Mouse (Mus musculus) liver, embryonic 14.5 days (tissue): Measurements from ENCODE around the gene Exosc5. TPM values are rescaled to one million over a fixed set of nuclear protein-coding genes. Genes with fewer than 3 reads are reported as not detected.
A peak's percentile ranks its signal among the peaks of the same experiment; 100 is the strongest.

Experiments
- ATAC-seq: fragments of 200-750 bp; cut with Nextera tagmentation; 2 replicates; pipeline ENCODE4 v1.8.0; 2017; ENCODE audit warnings: moderate number of reproducible peaks, mild to moderate bottlenecking, moderate library complexity; ENCODE audit not compliant: insufficient read depth
- DNase-seq, 3 experiments: peaks; one replicate each; pipeline ENCODE4 v3.0.0-alpha.2; 2012 to 2013; ENCODE audit warnings: low read depth in 3 of 3, low spot score in 3 of 3
- H3K27ac ChIP-seq: fragments of 300-500 bp; sonication (generic); 2 replicates; pipeline ENCODE4 v1.5.1; 2014; ENCODE audit warnings: moderate library complexity, mild to moderate bottlenecking, control low read depth, inconsistent platforms
- H3K27me3 ChIP-seq: fragments of 300-500 bp; sonication (generic); 2 replicates; pipeline ENCODE4 v1.6.1; 2014; ENCODE audit warnings: mild to moderate bottlenecking, low read length, moderate library complexity; ENCODE audit not compliant: control insufficient read depth, insufficient read depth
- H3K36me3 ChIP-seq: fragments of 300-500 bp; sonication (generic); replicated peaks from 2 replicates; pipeline ENCODE4 v1.6.1; 2014; ENCODE audit warnings: low read depth; ENCODE audit not compliant: control insufficient read depth, insufficient read depth
- H3K4me1 ChIP-seq, 2 experiments: fragments of 200-500 bp in 1 of 2; fragments of 300-500 bp in 1 of 2; sonication (generic) in 1 of 2; replicated peaks; 2 replicates each; pipeline ENCODE4 v1.6.1; 2012 to 2014; ENCODE audit warnings: antibody characterized with exemption in 1 of 2, inconsistent platforms in 1 of 2, low read length in 1 of 2; ENCODE audit not compliant: control insufficient read depth in 2 of 2, insufficient read depth in 2 of 2
- H3K4me2 ChIP-seq: fragments of 300-500 bp; sonication (generic); 2 replicates; pipeline ENCODE4 v1.6.1; 2014; ENCODE audit warnings: low read depth, mild to moderate bottlenecking, control low read depth, moderate library complexity
- H3K4me3 ChIP-seq, 2 experiments: fragments of 200-500 bp in 1 of 2; fragments of 300-500 bp in 1 of 2; sonication (generic) in 1 of 2; 2 replicates each; pipeline ENCODE4 v1.5.1; 2012 to 2014; ENCODE audit warnings: low read depth in 2 of 2, low read length in 2 of 2, mild to moderate bottlenecking in 2 of 2, control low read depth in 1 of 2, inconsistent platforms in 1 of 2, moderate library complexity in 1 of 2; ENCODE audit not compliant: insufficient read depth in 1 of 2
- H3K9ac ChIP-seq: fragments of 300-500 bp; sonication (generic); replicated peaks from 2 replicates; pipeline ENCODE4 v1.6.1; 2014; ENCODE audit warnings: mild to moderate bottlenecking, control low read depth, moderate library complexity
- H3K9me3 ChIP-seq: fragments of 300-500 bp; sonication (generic); 2 replicates; pipeline ENCODE4 v1.6.1; 2016; ENCODE audit warnings: low read length, mixed read lengths; ENCODE audit not compliant: control insufficient read depth
- CTCF ChIP-seq: IDR thresholded peaks from 2 replicates; pipeline ENCODE4 v1.5.1; 2016; ENCODE audit warnings: antibody characterized with exemption, low read depth, control low read depth
- EP300 ChIP-seq: IDR thresholded peaks from 2 replicates; pipeline ENCODE4 v1.6.1; 2016; ENCODE audit warnings: antibody characterized with exemption, low read depth
- WGBS: fragments of 180-500 bp; shearing (Covaris S2); extraction: QIAGEN DNeasy Blood & Tissue Kit; methylation state at CpG from one replicate; pipeline ENCODE4 v1.1.7; 2014; ENCODE audit not compliant: insufficient replicate concordance; 5-methylcytosine and 5-hydroxymethylcytosine counted together
- polyA plus RNA-seq, 2 experiments: library from polyadenylated mRNA; depleted of rRNA in 1 of 2; stranded (reverse) in 1 of 2; unstranded in 1 of 2; fragments of >200 nt; fragmentation: Nextera tagmentation in 1 of 2; extraction: Ambion mirVana in 1 of 2; gene quantifications; 2 replicates each; pipeline versions ENCODE4 v1.2.1 to v1.2.3; 2012 to 2014

The Exosc5 gene
- polyA plus RNA-seq, 2 experiments: 33.7 to 48.1 TPM

DNA sequence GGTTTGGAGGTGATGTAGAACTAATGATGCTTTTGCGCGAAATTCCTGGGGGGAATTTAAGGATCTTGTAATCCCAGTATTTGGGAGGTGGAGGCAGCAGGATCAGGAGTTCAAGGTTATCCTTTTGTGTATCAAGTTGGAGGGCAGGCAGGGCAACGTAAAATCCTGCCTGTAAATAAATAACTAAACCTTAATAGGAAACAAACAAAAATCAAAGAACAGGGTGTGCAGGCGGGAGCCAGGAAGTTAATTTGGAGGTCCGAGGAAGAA, 39.3 kb upstream of the Exosc5 start:
- ATAC-seq (no peak), DNase-seq (no peak)
- Histone ChIP-seq H3K4me1 (peaks cover 6 to 11% of the 10 kb centered on the region in 2 experiments; a peak in 3 of 4 replicates), H3K9ac (peak overlapping the region; percentile 63), H3K4me2 (peak overlapping the region; percentile 85), H3K4me3 (peak overlapping the region; percentile 64 to 79), H3K9me3 (no peaks in the 10 kb centered on the region), H3K27ac (no peak overlapping the region), H3K36me3 (no peaks in the 10 kb centered on the region), H3K27me3 (no peaks in the 10 kb centered on the region)
- TF ChIP-seq CTCF (no peak), EP300 (no peak)
- 18% methylated on average over 5 of the region's 5 CpGs for WGBS

DNA sequence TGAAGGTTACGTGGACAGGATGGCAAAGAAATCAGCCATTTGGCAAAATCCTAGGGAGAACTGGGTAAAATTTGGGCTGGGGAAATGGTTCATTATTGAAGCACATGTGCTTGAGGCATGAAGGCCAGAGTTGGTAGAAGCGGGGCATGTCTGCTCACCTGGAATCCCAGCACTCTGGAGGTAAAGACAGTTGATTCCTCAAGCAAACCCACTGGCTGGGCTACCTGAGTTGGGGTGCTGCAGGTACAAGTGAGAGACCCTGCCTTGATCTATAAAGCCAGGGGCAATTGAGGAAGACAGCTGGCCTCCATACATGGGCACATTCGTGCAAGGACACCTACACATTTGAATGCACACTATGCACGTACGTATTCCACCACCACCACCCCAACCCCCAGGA, 38.9 kb upstream of the Exosc5 start:
- TF ChIP-seq EP300: no peak
- no peak for TF ChIP-seq CTCF
- WGBS: 77% methylated on average over 5 of the region's 5 CpGs
- no peak overlapping the region for H3K9ac ChIP-seq
- no peak for ATAC-seq
- H3K36me3 ChIP-seq: no peaks in the 10 kb centered on the region
- no peak overlapping the region for H3K27ac ChIP-seq
- no peak for DNase-seq
- H3K9me3 ChIP-seq: no peaks in the 10 kb centered on the region
- peak overlapping the region; percentile 85 for H3K4me2 ChIP-seq
- H3K4me1 ChIP-seq: peaks cover 6 to 11% of the 10 kb centered on the region in 2 experiments; a peak in 3 of 4 replicates
- peak overlapping the region in 1 of 2 experiments; percentile 79; a peak in 3 of 4 replicates for H3K4me3 ChIP-seq
- H3K27me3 ChIP-seq: no peaks in the 10 kb centered on the region

DNA sequence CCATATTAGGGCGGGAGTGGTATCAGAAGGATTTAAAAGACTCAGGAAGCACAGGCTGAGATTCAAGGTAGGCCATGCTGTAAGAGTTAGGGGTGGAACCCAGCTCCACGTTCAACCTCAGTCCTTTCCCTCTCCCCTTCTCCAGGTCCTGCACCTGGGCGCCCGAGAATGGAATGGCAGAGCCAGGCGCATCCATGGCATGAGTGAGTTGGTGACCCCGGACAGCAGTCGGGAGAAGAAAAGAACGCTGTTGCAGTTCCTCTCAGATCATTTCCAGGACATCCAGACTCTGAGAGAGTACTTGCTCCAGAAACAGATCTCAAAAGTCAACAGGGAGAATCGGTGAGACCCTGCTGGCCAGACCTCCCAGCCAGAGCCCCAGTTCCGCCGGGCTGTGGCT, 38.2 kb upstream of the Exosc5 start:
- ATAC-seq (no peak), DNase-seq (no peak)
- H3K9me3 ChIP-seq: no peaks in the 10 kb centered on the region
- H3K4me1 ChIP-seq: peaks cover 6 to 11% of the 10 kb centered on the region in 2 experiments; a peak in 3 of 4 replicates
- no peaks in the 10 kb centered on the region for H3K36me3 ChIP-seq
- 78% methylated on average over 11 of the region's 11 CpGs for WGBS
- H3K27me3 ChIP-seq: no peaks in the 10 kb centered on the region
- no peak overlapping the region for H3K4me2 ChIP-seq
- H3K27ac ChIP-seq: no peak overlapping the region
- H3K9ac ChIP-seq: no peak overlapping the region
- no peak for TF ChIP-seq EP300
- no peak for TF ChIP-seq CTCF
- H3K4me3 ChIP-seq: no peak overlapping the region

DNA sequence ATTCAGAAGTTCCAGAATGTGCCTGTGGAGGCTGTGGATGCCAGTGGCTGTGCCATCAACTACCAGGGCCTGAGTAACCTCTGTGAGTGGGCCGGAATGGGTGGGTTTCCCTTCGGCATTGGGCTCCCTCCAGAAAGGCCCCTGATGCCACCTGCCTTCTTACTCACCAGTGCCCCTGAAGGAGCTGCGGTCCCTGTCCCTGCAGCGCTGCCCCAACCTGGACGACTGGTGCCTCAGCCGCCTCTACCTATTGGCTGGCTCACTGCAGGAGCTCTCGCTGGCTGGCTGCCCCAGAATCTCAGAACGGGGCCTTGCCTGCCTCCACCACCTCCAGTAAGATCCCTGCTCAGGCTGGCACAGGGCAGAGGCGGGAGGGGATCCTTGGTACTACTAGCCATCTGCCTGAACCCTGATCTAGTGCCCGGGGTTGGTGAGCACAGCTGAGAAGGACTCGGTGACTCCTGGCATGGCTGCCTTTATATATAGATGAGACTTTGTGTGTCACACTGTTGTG, 35.0 kb upstream of the Exosc5 start:
- Histone ChIP-seq H3K27ac (no peak overlapping the region), H3K9ac (no peak overlapping the region), H3K27me3 (no peaks in the 10 kb centered on the region), H3K4me3 (no peak overlapping the region), H3K4me1 (peaks cover 12 to 19% of the 10 kb centered on the region in 2 experiments), H3K36me3 (no peaks in the 10 kb centered on the region), H3K9me3 (no peaks in the 10 kb centered on the region), H3K4me2 (no peak overlapping the region)
- no peak for TF ChIP-seq EP300
- no peak for TF ChIP-seq CTCF
- WGBS: 80% methylated on average over 11 of the region's 11 CpGs
- no peak for ATAC-seq
- DNase-seq: no peak

DNA sequence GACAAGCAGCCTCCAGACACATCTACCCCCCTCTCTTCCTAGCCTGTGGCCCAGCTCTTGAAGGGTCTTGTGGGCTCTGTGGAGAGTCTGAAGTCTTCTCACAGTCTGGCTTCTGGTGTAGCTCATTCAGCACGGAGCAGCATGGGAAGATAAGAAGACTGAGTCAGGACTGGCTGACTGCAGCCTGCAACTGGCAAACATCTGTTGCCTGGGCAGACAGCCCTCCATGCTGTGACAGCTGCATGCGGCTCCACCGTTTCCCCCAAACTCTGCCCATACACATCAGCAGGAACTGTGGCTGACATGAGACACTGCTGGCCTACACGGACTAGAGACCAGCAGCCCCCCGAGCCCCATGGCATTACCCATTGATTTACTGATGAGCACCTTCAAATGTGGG, 34.1 kb upstream of the Exosc5 start:
- H3K27me3 ChIP-seq: no peaks in the 10 kb centered on the region
- no peak overlapping the region for H3K27ac ChIP-seq
- TF ChIP-seq EP300: no peak
- no peak for TF ChIP-seq CTCF
- no peak overlapping the region for H3K4me2 ChIP-seq
- no peaks in the 10 kb centered on the region for H3K36me3 ChIP-seq
- H3K9me3 ChIP-seq: no peaks in the 10 kb centered on the region
- no peak for DNase-seq
- H3K4me3 ChIP-seq: no peak overlapping the region
- peaks cover 10 to 14% of the 10 kb centered on the region in 2 experiments for H3K4me1 ChIP-seq
- H3K9ac ChIP-seq: no peak overlapping the region
- 56% methylated on average over 5 of the region's 5 CpGs for WGBS
- no peak for ATAC-seq
